Mouse (Mus musculus): ENCODE results near the gene Mccc1.

GRCm38 (mm10) chr3:36044520-36044919, 44.0 kb upstream of the Mccc1 start:
- no peak for TF ChIP-seq CTCF (IDR thresholded peaks at IDR 0.05; ENCODE audit: extremely low read depth, insufficient read depth, low read length)
- no peak for TF ChIP-seq POLR2A (IDR thresholded peaks at IDR 0.05; ENCODE audit: extremely low read depth, insufficient read depth, low read length)
